Mouse (Mus musculus): ENCODE measurements around the gene Tbc1d30.

- TF ChIP-seq CTCF (IDR thresholded peaks at IDR 0.05; ENCODE audit: insufficient read depth, low read depth, low read length): no peak
- no peak for TF ChIP-seq POLR2A (IDR thresholded peaks at IDR 0.05; ENCODE audit: insufficient read depth, low read depth, low read length)
Observed at GRCm38 (mm10) chr10:121274964-121275363, 76.1 kb downstream of the Tbc1d30 start.

Measured in olfactory bulb, adult 2 months (tissue).